Mouse (Mus musculus) kidney, adult 18-20 months (tissue): ENCODE measurements around the gene Mcts2.
"Not testable (repeated sequence)": the region's sequence is repeated elsewhere in the genome, so short reads cannot be mapped to it uniquely, and the experiment has no call there.

Experiments
- DNase-seq: peaks from one replicate; pipeline ENCODE4 v3.0.0; 2021

The Mcts2 gene

GRCm38 (mm10) chr2:152686806-152687267, at the start of gene Mcts2:
Gene Mcts2 (plus strand): TSS chr2:152687035.
- peak; percentile 91 for DNase-seq

DNA sequence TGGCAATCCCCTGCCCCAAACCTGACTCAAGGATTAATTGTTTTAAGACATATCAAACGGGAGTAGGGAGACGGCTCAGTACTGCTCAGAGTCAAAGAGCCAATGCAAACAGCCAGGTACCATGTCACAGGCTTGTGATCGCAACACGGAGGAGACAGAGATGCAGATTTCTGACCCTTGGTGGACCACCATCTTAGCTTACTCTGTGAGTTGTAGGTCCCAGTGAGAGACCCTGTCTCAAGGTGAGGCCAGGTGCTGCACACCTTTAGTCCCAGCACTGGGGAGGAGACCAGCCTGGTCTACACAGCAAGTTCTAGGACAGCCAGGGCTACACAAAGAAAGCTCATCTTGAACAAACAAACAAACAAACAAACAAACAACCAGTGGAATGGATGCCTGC, 49.5 kb upstream of the Mcts2 start:
- no peak for DNase-seq

DNA sequence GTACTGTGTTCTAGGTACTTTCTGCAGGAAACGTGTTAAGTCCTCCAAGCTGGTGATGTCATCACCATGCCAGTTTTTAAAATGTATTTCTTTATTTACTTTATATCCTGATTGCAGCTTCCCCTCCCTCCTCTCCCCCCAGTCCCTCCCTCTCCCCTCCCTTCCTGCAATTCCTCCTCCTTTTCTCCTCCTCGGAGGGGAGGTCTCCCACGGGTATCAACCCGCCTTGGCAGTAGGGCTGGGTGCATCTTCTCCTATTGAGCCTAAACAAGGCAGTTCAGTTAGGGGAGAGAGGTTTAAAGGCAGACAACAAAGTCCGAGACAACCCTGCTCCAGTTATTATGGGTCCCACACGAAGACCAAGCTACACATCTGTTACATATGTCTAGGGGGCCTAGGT, 48.0 kb upstream of the Mcts2 start:
- DNase-seq, result no peak

- DNase-seq, result peak; percentile 53
Observed at GRCm38 (mm10) chr2:152639406-152640113, 47.3 kb upstream of the Mcts2 start.

DNA sequence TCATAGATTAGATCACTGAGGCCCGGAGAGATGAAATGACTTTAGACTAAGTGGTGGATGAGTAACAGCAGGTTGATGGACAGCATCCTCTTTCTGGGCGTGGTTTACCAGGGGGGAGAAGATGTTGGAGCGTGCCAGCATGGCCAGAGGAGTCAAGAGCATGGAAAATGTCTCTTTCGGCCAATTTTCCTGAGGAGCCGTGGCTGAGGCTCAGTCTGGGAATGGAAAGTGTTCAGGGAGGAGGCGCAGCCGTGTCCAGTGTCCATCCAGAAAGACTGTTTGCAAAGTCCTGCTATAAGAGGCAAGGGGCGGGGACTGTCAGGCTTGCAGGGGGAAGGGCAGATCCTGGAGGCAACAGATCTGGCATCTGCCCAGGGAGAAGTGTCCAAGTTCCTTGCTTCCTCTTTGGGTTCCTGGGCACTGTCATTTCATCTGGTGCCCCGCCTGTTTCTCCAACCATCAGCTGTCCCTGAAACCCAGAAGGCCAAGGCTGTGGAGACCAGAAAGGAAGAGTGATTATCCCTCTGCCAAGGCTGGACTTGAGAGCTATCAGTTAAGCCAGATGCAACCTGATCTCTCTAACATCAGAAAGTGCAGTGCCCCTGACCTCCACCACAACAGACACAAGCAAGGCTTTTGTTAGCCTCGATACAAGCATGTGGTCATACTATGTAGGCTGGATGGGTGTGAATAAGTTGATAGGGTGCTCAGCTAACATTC, 33.8 kb upstream of the Mcts2 start:
- no peak for DNase-seq

- no peak for DNase-seq
Observed at GRCm38 (mm10) chr2:152653874-152654715, 32.7 kb upstream of the Mcts2 start.

GRCm38 (mm10) chr2:152657398-152657797, 29.4 kb upstream of the Mcts2 start:
- no peak for DNase-seq

- no peak for DNase-seq
Observed at GRCm38 (mm10) chr2:152661163-152661562, 25.7 kb upstream of the Mcts2 start.

DNA sequence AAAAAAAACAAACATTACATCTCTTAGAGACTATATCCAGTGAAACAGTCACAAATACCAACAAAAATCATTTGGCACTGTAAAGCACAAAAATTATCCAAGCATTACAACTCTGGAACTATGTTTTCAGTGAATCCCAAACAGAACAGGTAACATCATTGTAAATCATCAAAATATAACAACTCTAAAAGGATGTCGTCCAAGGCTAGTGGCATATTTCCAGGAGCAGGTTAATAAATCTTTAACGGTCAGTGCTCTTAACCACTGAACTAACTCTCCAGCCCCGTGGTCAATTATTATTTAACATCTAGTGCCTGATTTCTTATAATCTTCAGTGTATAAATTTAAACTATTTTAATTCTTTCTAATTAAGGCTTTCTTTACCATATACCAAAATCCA, 20.6 kb upstream of the Mcts2 start:
- not testable (repeated sequence) for DNase-seq

- DNase-seq, result peak; percentile 92
Observed at GRCm38 (mm10) chr2:152669256-152669638, 17.6 kb upstream of the Mcts2 start, which contains the start of gene H13. Gene H13 (plus strand): TSS chr2:152669461.

GRCm38 (mm10) chr2:152669639-152670484, 17.0 kb upstream of the Mcts2 start:
- DNase-seq, result no peak

DNA sequence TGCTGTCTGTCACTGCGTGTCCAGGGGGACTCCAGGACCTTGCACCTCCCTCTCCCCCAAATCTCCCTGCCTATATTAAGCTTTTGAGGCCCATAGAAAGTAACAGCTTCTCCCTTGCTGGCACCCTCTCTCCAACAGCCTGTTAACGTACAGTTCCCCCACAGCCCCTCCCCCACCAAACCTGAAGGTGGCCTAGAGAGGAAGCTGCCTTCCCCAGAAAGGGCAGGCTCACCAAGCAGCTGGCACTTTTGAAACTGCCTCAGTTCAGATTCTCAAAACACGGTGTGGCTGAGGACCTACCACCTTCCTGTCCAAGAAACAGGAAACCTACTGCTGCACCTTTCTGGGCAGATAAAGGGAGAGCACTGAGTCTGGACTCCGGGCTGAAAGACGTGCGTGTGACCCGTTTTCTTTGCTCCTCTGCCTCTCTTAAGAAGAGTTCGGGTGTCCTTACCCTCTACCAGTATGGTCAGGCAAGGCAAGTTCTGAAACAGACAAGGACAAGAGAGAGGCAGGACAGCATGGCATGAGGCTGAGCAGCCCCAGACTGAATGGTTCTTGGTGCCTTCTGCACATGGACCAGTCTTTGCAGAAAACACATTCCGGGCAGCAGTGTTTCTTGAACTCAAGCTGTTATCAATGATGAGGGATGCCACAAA, 15.7 kb upstream of the Mcts2 start:
- no peak for DNase-seq

GRCm38 (mm10) chr2:152671642-152671999, 15.2 kb upstream of the Mcts2 start:
- peak; percentile 43 for DNase-seq

DNA sequence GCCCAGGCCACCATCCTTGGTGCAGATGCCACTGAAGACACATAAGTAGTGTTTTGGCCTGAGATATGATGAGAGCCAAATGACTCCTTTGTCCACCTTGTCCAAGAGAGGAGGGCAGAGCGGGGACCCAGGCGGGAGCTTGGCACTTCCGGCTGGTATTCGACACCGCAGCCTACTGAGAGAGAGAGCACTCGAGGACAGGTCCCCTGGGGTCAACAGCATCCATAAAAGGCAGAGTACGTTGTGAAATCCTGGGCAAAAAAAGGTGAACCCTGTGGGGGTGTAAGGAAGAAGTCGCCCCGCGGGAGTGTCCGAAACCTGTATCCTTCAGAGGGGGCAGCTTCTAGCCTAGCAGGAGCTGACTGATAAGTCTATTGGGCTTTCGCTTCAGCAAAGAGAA, 14.7 kb upstream of the Mcts2 start:
- DNase-seq, result no peak

DNA sequence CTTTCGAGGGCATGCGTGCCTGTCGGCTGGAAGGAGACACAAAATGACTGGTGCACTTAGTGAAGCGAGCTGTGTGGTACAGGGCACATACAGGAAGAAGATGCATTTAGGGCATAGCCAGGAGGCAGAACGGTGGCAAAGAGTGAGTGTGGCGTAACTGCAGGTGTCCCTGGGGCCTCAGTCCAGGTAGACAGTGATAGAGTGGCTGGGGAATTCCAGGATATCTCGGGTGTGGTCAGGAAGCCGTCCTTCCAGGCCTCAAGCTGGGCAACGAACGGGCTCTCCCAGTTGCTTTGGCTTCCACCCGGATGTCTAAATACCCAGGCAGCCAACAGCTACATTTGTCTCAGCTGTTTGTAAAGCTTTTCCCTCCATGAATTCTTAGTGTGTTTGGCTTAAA, 12.7 kb upstream of the Mcts2 start:
- DNase-seq, result no peak

- no peak for DNase-seq
Observed at GRCm38 (mm10) chr2:152675252-152675791, 11.5 kb upstream of the Mcts2 start.

GRCm38 (mm10) chr2:152678302-152678701, 8.5 kb upstream of the Mcts2 start:
- peak; percentile 9 for DNase-seq

- peak; percentile 16 for DNase-seq
Observed at GRCm38 (mm10) chr2:152678925-152679324, 7.9 kb upstream of the Mcts2 start.

DNA sequence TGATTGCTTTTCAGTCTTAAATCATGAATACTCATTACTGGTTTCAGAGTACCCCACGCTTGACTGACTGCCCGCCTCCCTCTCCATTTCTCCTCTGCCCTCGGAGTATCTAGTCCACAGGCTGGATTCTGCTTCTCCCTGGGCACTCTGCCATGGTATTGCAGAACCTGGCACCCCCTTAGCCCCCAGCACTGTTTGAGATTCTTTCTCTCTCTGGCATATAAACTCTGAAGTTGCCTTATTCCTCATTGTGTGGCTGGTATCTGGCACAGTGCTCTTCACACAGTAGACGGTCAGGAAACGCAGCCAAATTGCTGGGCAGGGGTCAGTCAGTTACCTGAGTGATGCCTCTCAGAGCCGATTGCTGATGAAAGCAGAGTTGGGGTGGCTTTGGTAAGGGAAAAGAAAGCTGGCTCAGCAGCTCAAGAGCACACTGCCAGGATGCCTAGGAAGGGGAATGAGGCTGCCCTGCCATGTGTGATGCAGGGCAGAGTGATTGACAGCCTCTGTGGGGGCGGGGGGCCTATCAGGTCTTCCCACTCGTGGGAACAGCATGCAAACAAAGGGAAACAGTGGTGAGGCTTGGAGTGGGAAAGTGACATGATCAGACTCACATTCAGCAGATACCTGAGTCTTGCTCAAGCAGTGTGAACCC, 7.0 kb upstream of the Mcts2 start:
- DNase-seq, result peak; percentile 61

GRCm38 (mm10) chr2:152683086-152683485, 3.7 kb upstream of the Mcts2 start:
- DNase-seq, result no peak

DNA sequence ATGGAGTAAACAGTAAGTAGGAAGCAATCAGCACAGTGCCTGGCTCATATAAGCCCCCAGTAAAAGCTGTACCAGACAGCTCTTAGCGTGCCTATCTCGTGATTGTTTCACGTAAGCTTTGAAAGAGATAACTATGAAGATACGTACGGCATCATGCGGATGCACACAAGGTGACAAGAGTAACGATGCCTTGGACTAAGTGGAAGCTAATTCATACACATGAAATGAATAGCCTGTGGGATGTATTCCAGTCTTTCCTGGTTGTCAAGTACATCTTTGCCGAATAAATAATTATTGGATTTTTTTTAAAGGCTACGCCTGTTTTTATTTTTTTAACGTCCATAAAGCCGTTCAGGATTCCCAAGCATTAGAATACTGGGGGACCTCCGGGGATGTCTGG, 436 bp upstream of the Mcts2 start:
- no peak for DNase-seq
